Mouse (Mus musculus) embryonic fibroblast, embryonic 13.5 days (primary cell): ENCODE measurements around the gene Cpz.

ENCODE experiments used
- CTCF ChIP-seq: IDR thresholded peaks from 2 replicates; pipeline ENCODE4 v1.5.1; 2011; ENCODE audit warnings: mild to moderate bottlenecking, control low read depth, low read length, moderate library complexity, borderline replicate concordance; ENCODE audit not compliant: insufficient read depth
- POLR2A ChIP-seq: IDR thresholded peaks from 2 replicates; pipeline ENCODE4 v1.6.1; 2011; ENCODE audit warnings: low read depth, mild to moderate bottlenecking, control low read depth, low read length, moderate library complexity

DNA sequence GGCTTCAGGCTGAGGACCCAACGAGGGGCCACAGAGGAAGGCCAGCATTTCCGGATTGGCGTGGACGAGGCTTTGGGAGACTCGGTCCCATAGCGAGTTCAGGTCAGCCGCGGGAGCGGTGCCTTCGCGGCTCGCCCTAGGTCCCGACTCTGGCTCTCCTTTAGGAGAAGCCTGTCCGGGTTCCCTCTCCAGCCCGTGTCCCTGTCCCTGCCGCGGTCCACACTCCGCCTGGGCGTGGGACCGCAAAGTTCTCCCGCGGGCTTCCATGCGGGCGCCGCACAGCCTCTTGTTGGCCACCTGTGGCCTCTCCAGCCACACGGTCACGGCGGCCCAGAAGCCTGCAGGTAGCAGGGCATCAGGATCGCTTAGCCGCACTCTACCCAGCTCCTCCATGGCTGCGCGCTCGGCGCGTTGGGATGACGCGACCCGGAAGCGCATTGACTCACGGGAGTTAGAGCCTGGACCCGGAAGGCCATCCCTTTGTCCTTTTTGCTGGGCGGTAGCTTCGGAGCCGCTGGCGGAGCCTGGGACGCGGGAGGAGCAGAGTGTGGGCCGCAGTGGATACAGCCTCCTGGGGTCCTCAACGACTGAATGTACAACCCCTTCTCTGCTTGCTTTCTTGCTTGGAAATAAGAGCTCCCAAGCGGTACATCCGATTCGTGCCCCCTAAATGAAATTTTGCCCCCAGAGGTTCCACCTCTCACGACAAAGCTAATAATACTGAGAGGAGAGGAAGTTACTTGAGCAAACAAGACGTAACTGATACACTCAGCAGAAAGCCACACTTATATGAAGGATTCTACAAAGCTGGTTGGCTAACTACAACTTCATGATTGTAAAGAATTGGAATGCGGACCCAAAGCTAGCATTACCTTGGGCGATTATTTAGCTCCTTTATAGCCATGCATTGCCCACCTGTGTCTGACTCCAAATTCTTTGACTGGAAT lies 49.4 kb upstream of the Cpz start, which contains the start of gene Trmt44:
- no peak for TF ChIP-seq CTCF
- peak; percentile 89 for TF ChIP-seq POLR2A
